Mouse (Mus musculus) limb, embryonic 12.5 days (tissue): ENCODE measurements around the gene Ttll10. TPM values are rescaled to one million over a fixed set of nuclear protein-coding genes. Genes with fewer than 3 reads are reported as not detected.

Experiments
- ATAC-seq: fragments of 200-750 bp; cut with Nextera tagmentation; 2 replicates; pipeline ENCODE4 v1.8.0; 2017; ENCODE audit warnings: low read depth, moderate TSS enrichment; ENCODE audit not compliant: insufficient number of reproducible peaks, insufficient read depth, low FRiP score, low TSS enrichment
- H3K27ac ChIP-seq: fragments of 300-500 bp; sonication (generic); 2 replicates; pipeline ENCODE4 v1.5.1; 2016; ENCODE audit warnings: mild to moderate bottlenecking, moderate library complexity
- H3K27me3 ChIP-seq: fragments of 300-500 bp; sonication (generic); 2 replicates; pipeline ENCODE4 v1.6.1; 2016; ENCODE audit warnings: mild to moderate bottlenecking, moderate library complexity
- H3K36me3 ChIP-seq: fragments of 300-500 bp; sonication (generic); 2 replicates; pipeline ENCODE4 v1.6.1; 2016; ENCODE audit warnings: mild to moderate bottlenecking, moderate library complexity
- H3K4me1 ChIP-seq: fragments of 300-500 bp; sonication (generic); replicated peaks from 2 replicates; pipeline ENCODE4 v1.6.1; 2016
- H3K4me2 ChIP-seq: fragments of 300-500 bp; sonication (generic); 2 replicates; pipeline ENCODE4 v1.6.1; 2016; ENCODE audit warnings: mild to moderate bottlenecking, moderate library complexity
- H3K4me3 ChIP-seq: fragments of 300-500 bp; sonication (generic); replicated peaks from 2 replicates; pipeline ENCODE4 v1.5.1; 2016; ENCODE audit warnings: mild to moderate bottlenecking
- H3K9ac ChIP-seq: fragments of 300-500 bp; sonication (generic); replicated peaks from 2 replicates; pipeline ENCODE4 v1.6.1; 2016; ENCODE audit warnings: mild to moderate bottlenecking, moderate library complexity
- H3K9me3 ChIP-seq: fragments of 300-500 bp; sonication (generic); 2 replicates; pipeline ENCODE4 v1.6.1; 2016; ENCODE audit warnings: mild to moderate bottlenecking, moderate library complexity
- WGBS: fragments of 180-500 bp; shearing (Covaris S2); methylation state at CpG from one replicate; pipeline ENCODE4 v1.1.7; 2016; 5-methylcytosine and 5-hydroxymethylcytosine counted together
- polyA plus RNA-seq: library from polyadenylated mRNA; unstranded; fragments of >200 nt; fragmentation: Nextera tagmentation; extraction: Ambion mirVana; gene quantifications from 2 replicates; pipeline ENCODE4 v1.2.1, GENCODE M21; 2016

The Ttll10 gene
- polyA plus RNA-seq = 0.58 and 1.3 TPM in 2 replicates

- Histone ChIP-seq H3K9ac (no peak within 1 kb of the TSS), H3K36me3 (no peaks in the 10 kb centered on the region), H3K4me3 (peak within 1 kb of the TSS; percentile 17), H3K4me1 (peaks cover 15% of the 10 kb centered on the region), H3K4me2 (peak within 1 kb of the TSS; percentile 8; the same call in 1 of the 2 replicates), H3K9me3 (no peaks in the 10 kb centered on the region), H3K27ac (peak within 1 kb of the TSS; percentile 45; the same call in 1 of the 2 replicates), H3K27me3 (no peaks in the 10 kb centered on the region)
- ATAC-seq = peak; percentile 71; the same call in 1 of the 2 replicates
- WGBS = 28% methylated on average over 5 of the region's 5 CpGs
These were observed at the start of gene Ttll10 for GRCm38 (mm10) chr4:156059261-156059660. Gene Ttll10, minus strand, starts transcription at chr4:156059414.

GRCm38 (mm10) chr4:156103342-156103741, 44.1 kb upstream of the Ttll10 start:
- Histone ChIP-seq H3K4me1 (no peaks in the 10 kb centered on the region), H3K27ac (no peak overlapping the region), H3K4me3 (no peak overlapping the region), H3K36me3 (no peaks in the 10 kb centered on the region), H3K9ac (no peak overlapping the region), H3K4me2 (no peak overlapping the region), H3K9me3 (no peaks in the 10 kb centered on the region), H3K27me3 (no peaks in the 10 kb centered on the region)
- 79% methylated on average over 4 of the region's 4 CpGs for WGBS
- no peak for ATAC-seq

- Histone ChIP-seq H3K9me3 (no peaks in the 10 kb centered on the region), H3K27me3 (no peaks in the 10 kb centered on the region), H3K36me3 (no peaks in the 10 kb centered on the region), H3K27ac (no peak overlapping the region), H3K4me2 (no peak overlapping the region), H3K4me3 (no peak overlapping the region), H3K4me1 (no peaks in the 10 kb centered on the region), H3K9ac (no peak overlapping the region)
- no peak for ATAC-seq
- 45% methylated on average over 3 of the region's 3 CpGs for WGBS
These were observed 42.3 kb upstream of the Ttll10 start for GRCm38 (mm10) chr4:156101481-156101903.

- WGBS = 91% methylated on average over 5 of the region's 5 CpGs
- H3K4me2 ChIP-seq = no peak overlapping the region
- H3K27ac ChIP-seq = no peak overlapping the region
- H3K9ac ChIP-seq = no peak overlapping the region
- ATAC-seq = no peak
- H3K9me3 ChIP-seq = no peaks in the 10 kb centered on the region
- H3K4me1 ChIP-seq = no peaks in the 10 kb centered on the region
- no peaks in the 10 kb centered on the region for H3K27me3 ChIP-seq
- H3K36me3 ChIP-seq = no peaks in the 10 kb centered on the region
- H3K4me3 ChIP-seq = no peak overlapping the region
These were observed 41.3 kb upstream of the Ttll10 start for GRCm38 (mm10) chr4:156100501-156100900.

GRCm38 (mm10) chr4:156099427-156099826, 40.2 kb upstream of the Ttll10 start:
- Histone ChIP-seq H3K27ac (no peak overlapping the region), H3K9me3 (no peaks in the 10 kb centered on the region), H3K4me3 (no peak overlapping the region), H3K9ac (no peak overlapping the region), H3K4me1 (no peaks in the 10 kb centered on the region), H3K36me3 (no peaks in the 10 kb centered on the region), H3K27me3 (no peaks in the 10 kb centered on the region), H3K4me2 (no peak overlapping the region)
- ATAC-seq = no peak
- 64% methylated on average over 6 of the region's 6 CpGs for WGBS

GRCm38 (mm10) chr4:156097770-156098366, 38.7 kb upstream of the Ttll10 start:
- Histone ChIP-seq H3K4me1 (no peaks in the 10 kb centered on the region), H3K36me3 (no peaks in the 10 kb centered on the region), H3K27me3 (no peaks in the 10 kb centered on the region), H3K27ac (no peak overlapping the region), H3K4me2 (no peak overlapping the region), H3K9ac (no peak overlapping the region), H3K4me3 (no peak overlapping the region), H3K9me3 (no peaks in the 10 kb centered on the region)
- no peak for ATAC-seq
- WGBS = 39% methylated on average over 9 of the region's 9 CpGs

- no peaks in the 10 kb centered on the region for H3K36me3 ChIP-seq
- no peaks in the 10 kb centered on the region for H3K9me3 ChIP-seq
- H3K4me1 ChIP-seq = no peaks in the 10 kb centered on the region
- ATAC-seq = no peak
- 92% methylated on average over 1 of the region's 1 CpGs for WGBS
- no peak overlapping the region for H3K27ac ChIP-seq
- H3K9ac ChIP-seq = no peak overlapping the region
- H3K27me3 ChIP-seq = no peaks in the 10 kb centered on the region
- no peak overlapping the region for H3K4me3 ChIP-seq
- no peak overlapping the region for H3K4me2 ChIP-seq
These were observed 37.0 kb upstream of the Ttll10 start for GRCm38 (mm10) chr4:156096191-156096590.

GRCm38 (mm10) chr4:156093758-156094157, 34.5 kb upstream of the Ttll10 start:
- 82% methylated on average over 5 of the region's 5 CpGs for WGBS
- no peak overlapping the region for H3K4me2 ChIP-seq

GRCm38 (mm10) chr4:156092765-156093164, 33.6 kb upstream of the Ttll10 start:
- Histone ChIP-seq H3K4me2 (no peak overlapping the region), H3K9ac (no peak overlapping the region), H3K4me3 (no peak overlapping the region), H3K4me1 (no peaks in the 10 kb centered on the region), H3K9me3 (no peaks in the 10 kb centered on the region), H3K27me3 (no peaks in the 10 kb centered on the region), H3K27ac (no peak overlapping the region), H3K36me3 (no peaks in the 10 kb centered on the region)
- 93% methylated on average over 1 of the region's 1 CpGs for WGBS
- no peak for ATAC-seq

More at GRCm38 (mm10) chr4:156093758-156094157, 34.5 kb upstream of the Ttll10 start:
- H3K27ac ChIP-seq = no peak overlapping the region
- H3K27me3 ChIP-seq = no peaks in the 10 kb centered on the region
- no peak overlapping the region for H3K4me3 ChIP-seq
- no peaks in the 10 kb centered on the region for H3K36me3 ChIP-seq
- H3K4me1 ChIP-seq = no peaks in the 10 kb centered on the region
- H3K9ac ChIP-seq = no peak overlapping the region
- no peak for ATAC-seq
- no peaks in the 10 kb centered on the region for H3K9me3 ChIP-seq

GRCm38 (mm10) chr4:156091236-156091635, 32.0 kb upstream of the Ttll10 start:
- H3K4me3 ChIP-seq = no peak overlapping the region
- 70% methylated on average over 1 of the region's 1 CpGs for WGBS
- no peak overlapping the region for H3K27ac ChIP-seq
- no peaks in the 10 kb centered on the region for H3K36me3 ChIP-seq
- H3K4me1 ChIP-seq = no peaks in the 10 kb centered on the region
- H3K4me2 ChIP-seq = no peak overlapping the region
- H3K27me3 ChIP-seq = no peaks in the 10 kb centered on the region
- no peak overlapping the region for H3K9ac ChIP-seq
- H3K9me3 ChIP-seq = no peaks in the 10 kb centered on the region
- no peak for ATAC-seq

GRCm38 (mm10) chr4:156087398-156088087, 28.3 kb upstream of the Ttll10 start:
- no peaks in the 10 kb centered on the region for H3K36me3 ChIP-seq
- H3K4me3 ChIP-seq = no peak overlapping the region
- H3K4me2 ChIP-seq = no peak overlapping the region
- no peaks in the 10 kb centered on the region for H3K27me3 ChIP-seq
- no peak overlapping the region for H3K9ac ChIP-seq
- no peak for ATAC-seq
- no peak overlapping the region for H3K27ac ChIP-seq
- 30% methylated on average over 5 of the region's 5 CpGs for WGBS
- peaks cover 15% of the 10 kb centered on the region for H3K4me1 ChIP-seq
- no peaks in the 10 kb centered on the region for H3K9me3 ChIP-seq
